Mouse (Mus musculus): ENCODE measurements around the gene Ep400. TPM values are rescaled to one million over a fixed set of nuclear protein-coding genes. Genes with fewer than 3 reads are reported as not detected.

The Ep400 gene
- 60.8 and 62.1 TPM in 2 replicates for polyA plus RNA-seq (2012; rRNA removed)

DNA sequence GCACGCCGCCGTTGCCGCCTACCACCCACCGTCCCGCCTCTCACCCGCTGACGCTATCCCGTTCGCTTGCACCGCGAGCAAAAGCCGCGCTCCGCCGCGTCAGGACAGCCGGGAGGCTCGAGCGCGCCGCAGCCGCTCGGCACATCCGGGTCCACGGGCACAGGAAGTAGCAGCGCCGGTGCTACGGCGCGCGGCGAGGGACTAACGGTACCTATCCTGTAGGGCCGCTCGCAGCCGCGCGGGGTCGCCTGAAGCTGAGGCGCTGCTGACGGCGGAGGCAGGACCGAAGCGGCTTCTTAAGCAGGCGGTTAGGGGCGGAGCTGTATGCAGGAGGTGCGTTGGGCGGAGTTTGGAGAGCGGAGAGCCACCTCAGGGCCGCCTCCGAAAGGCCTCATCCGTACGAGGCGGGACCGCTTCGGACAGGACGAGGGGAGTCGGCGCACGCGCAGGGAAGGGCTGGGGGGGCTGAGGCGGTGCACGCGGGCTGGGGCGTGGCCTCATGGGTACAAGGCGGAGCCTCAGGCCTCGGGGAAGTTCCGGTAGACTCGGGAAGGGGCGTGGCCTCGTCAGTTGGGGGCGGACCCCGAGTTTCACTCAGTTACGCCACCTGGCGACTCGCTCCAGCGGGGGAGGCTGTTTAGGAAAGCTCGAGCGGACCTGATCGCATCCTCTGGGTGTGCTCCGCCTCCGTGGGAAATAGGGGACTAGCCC lies at the start of gene Ep400:
Gene Ep400 (minus strand): TSS at position 270 of the 711 bp plus-strand sequence.

DNA sequence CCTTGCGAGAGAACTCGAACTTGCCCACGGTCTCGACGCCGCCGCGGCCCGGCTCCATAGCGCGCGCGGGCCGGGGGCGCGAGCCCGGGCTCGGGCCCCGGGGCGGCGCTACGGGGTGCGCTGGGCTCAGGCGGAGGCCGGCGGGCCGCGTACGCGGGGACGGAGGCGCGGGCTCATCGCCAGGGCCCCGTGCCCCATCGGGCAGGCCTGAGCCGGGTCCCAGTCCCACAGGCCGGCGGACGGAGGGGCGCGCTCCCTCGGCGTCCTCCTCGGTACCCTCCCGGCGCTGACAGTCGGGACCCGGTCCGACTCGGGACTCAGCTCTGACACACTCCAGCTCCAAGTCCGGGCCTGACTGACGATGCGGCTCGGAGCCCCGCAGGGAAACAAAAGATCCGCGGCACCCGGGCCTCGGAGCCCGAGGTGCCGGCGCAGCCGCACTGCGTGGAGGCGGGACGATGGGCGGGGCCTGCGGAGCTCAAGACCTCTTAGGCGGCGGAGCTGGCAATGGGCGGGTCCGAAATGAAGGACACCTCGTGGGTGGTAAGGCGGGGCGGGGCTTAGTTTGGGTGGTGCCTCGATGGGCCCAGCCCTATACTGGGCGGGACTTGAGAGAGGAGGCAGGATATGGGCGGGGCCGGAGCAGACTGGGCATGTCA lies 39.3 kb upstream of the Ep400 start, which contains the start of gene Ulk1:
Gene Ulk1 (minus strand): TSS at position 431 of the 659 bp plus-strand sequence.

DNA sequence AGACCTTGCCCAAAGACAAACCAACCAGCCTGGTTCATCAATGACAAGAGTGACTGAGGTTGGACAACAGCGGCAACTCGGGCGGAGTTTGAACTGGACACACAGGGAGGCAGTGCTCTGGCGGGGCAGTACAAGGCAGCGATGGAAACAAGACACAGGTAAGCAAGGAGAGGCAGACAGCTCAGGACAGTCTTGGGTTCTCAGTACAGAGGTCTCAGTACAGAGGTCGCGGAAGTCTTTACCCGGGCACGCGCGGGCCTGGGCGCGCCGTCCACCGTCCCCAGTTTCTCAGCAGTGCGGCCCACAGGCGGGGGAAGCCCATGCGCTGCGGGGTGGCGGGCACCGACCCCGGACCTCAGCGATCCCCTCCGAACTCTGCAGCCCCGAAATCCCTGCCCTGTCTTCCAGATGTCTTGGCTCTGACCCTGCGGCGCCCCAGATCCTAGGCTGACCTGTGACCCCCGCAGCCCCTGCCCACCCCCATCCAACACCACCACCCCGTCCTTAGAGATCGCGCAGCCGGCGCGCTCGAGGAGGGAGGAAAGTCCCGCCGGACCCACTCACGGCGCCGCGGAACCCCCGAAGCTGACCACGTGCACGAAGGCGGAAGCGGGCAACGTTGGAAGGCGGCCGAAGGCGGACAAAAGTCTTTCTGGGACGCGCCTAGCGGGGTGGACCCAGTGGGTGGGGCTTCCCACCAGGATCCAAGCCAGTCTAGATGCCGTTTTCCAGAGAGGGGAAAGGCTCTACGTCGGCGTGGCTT lies 9.7 kb upstream of the Ep400 start, which contains the start of gene Pus1:
Gene Pus1 (minus strand): TSS at position 662 of the 763 bp plus-strand sequence.

DNA sequence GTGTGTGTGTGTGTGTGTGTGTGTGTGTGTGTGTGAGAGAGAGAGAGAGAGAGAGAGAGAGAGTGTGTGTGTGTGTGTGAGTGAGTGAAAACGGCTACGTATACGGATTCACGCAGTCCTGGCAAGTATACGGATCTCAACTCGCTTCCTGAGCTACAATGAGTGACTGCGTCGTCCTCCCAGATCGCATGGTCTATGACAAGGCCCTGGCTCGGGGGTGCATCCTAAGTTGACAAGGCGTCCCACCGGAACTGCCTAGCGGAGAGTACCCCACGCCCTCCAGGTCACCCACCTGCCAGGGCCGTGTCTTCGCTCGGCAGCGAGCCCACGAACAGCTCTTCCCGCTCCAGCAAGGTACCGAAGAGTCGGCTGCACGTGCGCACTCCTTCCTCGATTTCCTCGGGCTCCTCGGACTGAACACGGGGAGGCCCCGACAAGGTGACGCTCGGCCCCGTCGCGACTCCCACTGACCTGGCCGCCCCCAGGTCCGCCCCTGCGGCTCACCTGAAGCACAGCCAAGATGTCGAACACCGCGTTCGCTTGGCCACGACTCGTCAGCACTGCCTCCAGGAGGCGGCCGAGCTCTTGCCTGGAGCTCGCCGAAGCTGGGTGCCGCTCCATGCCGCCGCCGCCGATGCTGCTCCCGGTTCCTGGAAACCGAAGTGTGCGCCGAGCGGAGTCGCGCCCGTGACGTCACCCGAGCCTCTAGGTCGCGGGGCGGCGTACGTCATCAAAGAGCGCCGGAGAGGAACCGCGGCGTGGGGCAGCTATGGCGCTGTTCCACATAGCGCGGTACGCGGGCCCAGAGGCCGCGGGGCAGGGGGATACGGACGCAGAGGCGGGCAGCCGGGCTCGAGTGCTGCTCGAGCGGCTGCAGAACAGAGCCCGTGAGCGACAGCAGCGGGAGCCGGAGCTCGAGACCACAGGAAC lies 117.5 kb downstream of the Ep400 start, which contains the start of the genes Noc4l and Ddx51:
Gene Noc4l (minus strand): TSS at position 699 of the 930 bp plus-strand sequence.
Gene Ddx51 (plus strand): TSS at position 733 of the 930 bp plus-strand sequence.

Other genes starting within 250 kb of the Ep400 start
- 19.7 and 20.4 TPM in 2 replicates for gene Galnt9, start 226.4 kb downstream of the Ep400 start, polyA plus RNA-seq (2012; rRNA removed)
- 66.2 and 68.3 TPM in 2 replicates for gene Noc4l, start 117.3 kb downstream of the Ep400 start, polyA plus RNA-seq (2012; rRNA removed)
- gene Ddx51, start 117.3 kb downstream of the Ep400 start, polyA plus RNA-seq (2012; rRNA removed), result 26.9 and 30.9 TPM in 2 replicates
- 22.6 TPM in 2 replicates for gene Pus1, start 9.9 kb upstream of the Ep400 start, polyA plus RNA-seq (2012; rRNA removed)
- 93.4 and 100 TPM in 2 replicates for gene Ulk1, start 39.4 kb upstream of the Ep400 start, polyA plus RNA-seq (2012; rRNA removed)
- gene Hscb, start 69.1 kb upstream of the Ep400 start, polyA plus RNA-seq (2012; rRNA removed), result 9.4 and 11.2 TPM in 2 replicates
- 10.6 and 13.1 TPM in 2 replicates for gene Chek2, start 69.3 kb upstream of the Ep400 start, polyA plus RNA-seq (2012; rRNA removed)
- 26.6 and 26.9 TPM in 2 replicates for gene Ttc28, start 109.1 kb upstream of the Ep400 start, polyA plus RNA-seq (2012; rRNA removed)